Mouse (Mus musculus) forebrain, embryonic 11.5 days (tissue): ENCODE results near the gene Ppil2. TPM values are rescaled to one million over a fixed set of nuclear protein-coding genes. Genes with fewer than 3 reads are reported as not detected.
A peak's percentile ranks its signal among the peaks of the same experiment; 100 is the strongest.

Experiments used
- ATAC-seq: fragments of 200-750 bp; cut with Nextera tagmentation; replicated peaks from 2 replicates; pipeline ENCODE4 v1.8.0; 2017; ENCODE audit warnings: moderate TSS enrichment; ENCODE audit not compliant: low FRiP score
- DNase-seq: peaks from one replicate; pipeline ENCODE4 v3.0.0-alpha.2; 2017; ENCODE audit warnings: low spot score
- H3K27ac ChIP-seq: fragments of 300-500 bp; sonication (generic); 2 replicates; pipeline ENCODE4 v1.5.1; 2014; ENCODE audit warnings: low read depth, low read length
- H3K27me3 ChIP-seq: fragments of 300-500 bp; sonication (generic); 2 replicates; pipeline ENCODE4 v1.6.1; 2014; ENCODE audit warnings: mild to moderate bottlenecking, low read length, mixed read lengths; ENCODE audit not compliant: control insufficient read depth, insufficient read depth
- H3K36me3 ChIP-seq: fragments of 300-500 bp; sonication (generic); 2 replicates; pipeline ENCODE4 v1.6.1; 2014; ENCODE audit warnings: mild to moderate bottlenecking, low read length, moderate library complexity, mixed read lengths; ENCODE audit not compliant: control insufficient read depth, insufficient read depth
- H3K4me1 ChIP-seq: fragments of 300-500 bp; sonication (generic); replicated peaks from 2 replicates; pipeline ENCODE4 v1.6.1; 2014; ENCODE audit warnings: low read length, mixed read lengths; ENCODE audit not compliant: control insufficient read depth, insufficient read depth
- H3K4me2 ChIP-seq: fragments of 300-500 bp; sonication (generic); 2 replicates; pipeline ENCODE4 v1.6.1; 2014; ENCODE audit warnings: low read depth, mild to moderate bottlenecking, low read length, moderate library complexity, mixed read lengths; ENCODE audit not compliant: severe bottlenecking
- H3K4me3 ChIP-seq: fragments of 300-500 bp; sonication (generic); 2 replicates; pipeline ENCODE4 v1.5.1; 2014; ENCODE audit warnings: low read depth, low read length
- H3K9ac ChIP-seq: fragments of 300-500 bp; sonication (generic); 2 replicates; pipeline ENCODE4 v1.6.1; 2014; ENCODE audit warnings: low read length
- H3K9me3 ChIP-seq: fragments of 300-500 bp; sonication (generic); 2 replicates; pipeline ENCODE4 v1.6.1; 2016; ENCODE audit warnings: low read length, mixed read lengths; ENCODE audit not compliant: control insufficient read depth
- WGBS: fragments of 180-500 bp; shearing (Covaris S2); extraction: QIAGEN DNeasy Blood & Tissue Kit; methylation state at CpG from one replicate; pipeline ENCODE4 v1.1.7; 2014; 5-methylcytosine and 5-hydroxymethylcytosine counted together
- polyA plus RNA-seq: library from polyadenylated mRNA; unstranded; fragments of >200 nt; fragmentation: Nextera tagmentation; extraction: Ambion mirVana; gene quantifications from 2 replicates; pipeline ENCODE4 v1.2.1, GENCODE M21; 2014

Ppil2 gene
- polyA plus RNA-seq, 1 experiment from 2014 or later, result 153 TPM

- no peak overlapping the region for H3K9ac ChIP-seq
- WGBS, result 89% methylated on average over 15 of the region's 15 CpGs
- H3K4me3 ChIP-seq, result no peak overlapping the region
- H3K4me1 ChIP-seq, result no peaks in the 10 kb centered on the region
- H3K9me3 ChIP-seq, result no peaks in the 10 kb centered on the region
- H3K4me2 ChIP-seq, result no peak overlapping the region
- no peaks in the 10 kb centered on the region for H3K27me3 ChIP-seq
- ATAC-seq, result no peak
- H3K27ac ChIP-seq, result no peak overlapping the region
- no peak for DNase-seq
- H3K36me3 ChIP-seq, result no peaks in the 10 kb centered on the region
Observed at GRCm38 (mm10) chr16:17137355-17137754, 26.3 kb upstream of the Ppil2 start.

GRCm38 (mm10) chr16:17132906-17133200, 21.8 kb upstream of the Ppil2 start:
- Histone ChIP-seq H3K27ac (no peak overlapping the region; the same call in 1 of the 2 replicates), H3K27me3 (no peaks in the 10 kb centered on the region), H3K9me3 (no peaks in the 10 kb centered on the region), H3K4me1 (peaks cover 4% of the 10 kb centered on the region), H3K4me2 (peak overlapping the region; percentile 97), H3K9ac (peak overlapping the region; percentile 80), H3K36me3 (no peaks in the 10 kb centered on the region), H3K4me3 (peak overlapping the region; percentile 73)
- 44% methylated on average over 7 of the region's 7 CpGs for WGBS
- DNase-seq, result peak; percentile 64
- ATAC-seq, result no peak

GRCm38 (mm10) chr16:17132089-17132905, 21.2 kb upstream of the Ppil2 start, which contains the start of gene Sdf2l1:
Sdf2l1 (minus strand) TSS chr16:17132383.
- peak within 1 kb of the TSS; percentile 80 for H3K9ac ChIP-seq
- DNase-seq (peak; percentile 100), ATAC-seq (peak; percentile 98)
- H3K27ac ChIP-seq, result peak within 1 kb of the TSS; percentile 81; the same call in 1 of the 2 replicates
- H3K27me3 ChIP-seq, result no peaks in the 10 kb centered on the region
- H3K4me2 ChIP-seq, result peak within 1 kb of the TSS; percentile 97
- under 1% methylated on average over 47 of the region's 47 CpGs for WGBS
- no peaks in the 10 kb centered on the region for H3K9me3 ChIP-seq
- peak within 1 kb of the TSS; percentile 73 for H3K4me3 ChIP-seq
- H3K4me1 ChIP-seq, result peaks cover 4% of the 10 kb centered on the region
- no peaks in the 10 kb centered on the region for H3K36me3 ChIP-seq

GRCm38 (mm10) chr16:17131191-17132088, 20.4 kb upstream of the Ppil2 start:
- DNase-seq, result peak; percentile 68
- H3K27ac ChIP-seq, result peak overlapping the region; percentile 81; the same call in 1 of the 2 replicates
- H3K36me3 ChIP-seq, result no peaks in the 10 kb centered on the region
- no peaks in the 10 kb centered on the region for H3K27me3 ChIP-seq
- peak overlapping the region; percentile 73 for H3K4me3 ChIP-seq
- H3K9ac ChIP-seq, result peak overlapping the region; percentile 80
- no peaks in the 10 kb centered on the region for H3K9me3 ChIP-seq
- peak; percentile 4; the same call in 1 of the 2 replicates for ATAC-seq
- peak overlapping the region; percentile 97 for H3K4me2 ChIP-seq
- WGBS, result 4% methylated on average over 43 of the region's 43 CpGs
- peaks cover 4% of the 10 kb centered on the region for H3K4me1 ChIP-seq

- H3K4me3 ChIP-seq, result no peak overlapping the region
- H3K27ac ChIP-seq, result no peak overlapping the region
- H3K4me1 ChIP-seq, result peaks cover 10% of the 10 kb centered on the region
- 95% methylated on average over 1 of the region's 1 CpGs for WGBS
- ATAC-seq (no peak), DNase-seq (no peak)
- no peak overlapping the region for H3K9ac ChIP-seq
- no peak overlapping the region for H3K4me2 ChIP-seq
- no peaks in the 10 kb centered on the region for H3K9me3 ChIP-seq
- H3K36me3 ChIP-seq, result no peaks in the 10 kb centered on the region; the same call in 1 of the 2 replicates
- no peaks in the 10 kb centered on the region for H3K27me3 ChIP-seq
Observed at GRCm38 (mm10) chr16:17127292-17127691, 16.2 kb upstream of the Ppil2 start.

- peak within 1 kb of the TSS; percentile 84 for H3K4me2 ChIP-seq
- peak within 1 kb of the TSS; percentile 88 for H3K9ac ChIP-seq
- H3K27me3 ChIP-seq, result no peaks in the 10 kb centered on the region
- H3K36me3 ChIP-seq, result peaks cover 3% of the 10 kb centered on the region; the same call in 1 of the 2 replicates
- peak; percentile 95 for ATAC-seq
- H3K27ac ChIP-seq, result peak within 1 kb of the TSS; percentile 77
- H3K4me3 ChIP-seq, result peak within 1 kb of the TSS; percentile 67
- peaks cover 13% of the 10 kb centered on the region; the same call in 1 of the 2 replicates for H3K4me1 ChIP-seq
- peak; percentile 92 for DNase-seq
- H3K9me3 ChIP-seq, result no peaks in the 10 kb centered on the region
- WGBS, result under 1% methylated on average over 25 of the region's 25 CpGs
Observed at GRCm38 (mm10) chr16:17124871-17125520, 13.9 kb upstream of the Ppil2 start, which contains the start of gene 2610318N02Rik. 2610318N02Rik (minus strand) TSS chr16:17125167.

- WGBS, result 1% methylated on average over 22 of the region's 22 CpGs
- DNase-seq, result peak; percentile 85
Observed at GRCm38 (mm10) chr16:17124119-17124870, 13.2 kb upstream of the Ppil2 start.

More at GRCm38 (mm10) chr16:17124119-17124870, 13.2 kb upstream of the Ppil2 start:
- Histone ChIP-seq H3K9ac (peak overlapping the region; percentile 88), H3K4me2 (peak overlapping the region; percentile 84), H3K4me3 (peak overlapping the region; percentile 67), H3K27me3 (no peaks in the 10 kb centered on the region), H3K36me3 (peaks cover 3% of the 10 kb centered on the region; the same call in 1 of the 2 replicates), H3K27ac (peak overlapping the region; percentile 77), H3K9me3 (no peaks in the 10 kb centered on the region), H3K4me1 (peaks cover 13% of the 10 kb centered on the region; the same call in 1 of the 2 replicates)
- ATAC-seq, result peak; percentile 60
